Mouse (Mus musculus) hindbrain, embryonic 16.5 days (tissue): ENCODE measurements around the gene Slc17a5. TPM values are rescaled to one million over a fixed set of nuclear protein-coding genes. Genes with fewer than 3 reads are reported as not detected.

Experiments used
- ATAC-seq: fragments of 200-750 bp; cut with Nextera tagmentation; 2 replicates; pipeline ENCODE4 v1.8.0; 2017; ENCODE audit warnings: moderate TSS enrichment, moderate library complexity
- H3K27ac ChIP-seq: fragments of 300-500 bp; sonication (generic); 2 replicates; pipeline ENCODE4 v1.5.1; 2014; ENCODE audit warnings: low read depth, mild to moderate bottlenecking, control low read depth, low read length, moderate library complexity
- H3K27me3 ChIP-seq: fragments of 300-500 bp; sonication (generic); replicated peaks from 2 replicates; pipeline ENCODE4 v1.6.1; 2014; ENCODE audit warnings: low read length; ENCODE audit not compliant: control insufficient read depth, insufficient read depth
- H3K36me3 ChIP-seq: fragments of 300-500 bp; sonication (generic); 2 replicates; pipeline ENCODE4 v1.6.1; 2014; ENCODE audit warnings: mild to moderate bottlenecking, low read length, moderate library complexity, mixed read lengths; ENCODE audit not compliant: control insufficient read depth, insufficient read depth
- H3K4me1 ChIP-seq: fragments of 300-500 bp; sonication (generic); 2 replicates; pipeline ENCODE4 v1.6.1; 2014; ENCODE audit warnings: low read depth, low read length; ENCODE audit not compliant: control insufficient read depth, insufficient read depth
- H3K4me2 ChIP-seq: fragments of 300-500 bp; sonication (generic); 2 replicates; pipeline ENCODE4 v1.6.1; 2014; ENCODE audit warnings: mild to moderate bottlenecking, low read length, control low read depth, moderate library complexity
- H3K4me3 ChIP-seq: fragments of 300-500 bp; sonication (generic); 2 replicates; pipeline ENCODE4 v1.5.1; 2014; ENCODE audit warnings: mild to moderate bottlenecking, low read length, control low read depth, moderate library complexity
- H3K9ac ChIP-seq: fragments of 300-500 bp; sonication (generic); 2 replicates; pipeline ENCODE4 v1.6.1; 2014; ENCODE audit warnings: low read depth, mild to moderate bottlenecking, control low read depth, low read length, moderate library complexity
- H3K9me3 ChIP-seq: fragments of 300-500 bp; sonication (generic); 2 replicates; pipeline ENCODE4 v1.6.1; 2014; ENCODE audit warnings: mild to moderate bottlenecking, low read length, moderate library complexity; ENCODE audit not compliant: control insufficient read depth
- whole genome bisulfite sequencing: fragments of 180-500 bp; shearing (Covaris S2); extraction: QIAGEN DNeasy Blood & Tissue Kit; methylation state at CpG from one replicate; pipeline ENCODE4 v1.1.7; 2014; 5-methylcytosine and 5-hydroxymethylcytosine counted together
- polyA plus RNA-seq: library from polyadenylated mRNA; unstranded; fragments of >200 nt; fragmentation: Nextera tagmentation; extraction: Ambion mirVana; gene quantifications from 2 replicates; pipeline ENCODE4 v1.2.1, GENCODE M21; 2015

The Slc17a5 gene
- polyA plus RNA-seq, 1 experiment from 2014 or later, result 15.8 TPM

DNA sequence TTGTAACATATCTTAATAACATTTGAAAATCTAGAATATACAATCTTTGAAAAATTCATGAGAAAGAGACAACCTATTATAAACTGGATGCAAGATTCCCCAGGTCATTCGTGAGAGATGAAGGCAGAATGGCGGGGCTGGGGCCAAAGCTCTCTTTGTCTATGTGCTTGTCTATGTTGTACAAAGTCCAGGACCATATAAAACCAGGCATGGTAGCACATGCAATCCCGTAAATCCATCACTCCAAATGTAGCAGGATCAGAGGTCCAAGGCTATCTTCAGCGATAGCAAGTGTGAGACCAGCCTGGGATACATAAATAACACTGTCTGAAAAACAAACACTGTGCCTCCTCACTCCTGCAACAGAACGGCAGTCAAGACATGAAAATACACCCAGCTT is 12.1 kb upstream of the Slc17a5 start:
- Histone ChIP-seq H3K4me2 (no peak overlapping the region), H3K4me3 (no peak overlapping the region), H3K36me3 (no peaks in the 10 kb centered on the region), H3K9ac (no peak overlapping the region), H3K27ac (no peak overlapping the region), H3K27me3 (no peaks in the 10 kb centered on the region), H3K9me3 (no peaks in the 10 kb centered on the region), H3K4me1 (no peaks in the 10 kb centered on the region)
- 86% methylated on average over 5 of the region's 5 CpGs for WGBS
- no peak for ATAC-seq

GRCm38 (mm10) chr9:78596834-78597233 is 9.0 kb upstream of the Slc17a5 start:
- Histone ChIP-seq H3K9ac (no peak overlapping the region), H3K4me1 (no peaks in the 10 kb centered on the region), H3K9me3 (no peaks in the 10 kb centered on the region), H3K27me3 (no peaks in the 10 kb centered on the region), H3K27ac (no peak overlapping the region), H3K36me3 (no peaks in the 10 kb centered on the region), H3K4me3 (no peak overlapping the region), H3K4me2 (no peak overlapping the region)
- peak; percentile 65 for ATAC-seq
- 7% methylated on average over 5 of the region's 5 CpGs for WGBS

DNA sequence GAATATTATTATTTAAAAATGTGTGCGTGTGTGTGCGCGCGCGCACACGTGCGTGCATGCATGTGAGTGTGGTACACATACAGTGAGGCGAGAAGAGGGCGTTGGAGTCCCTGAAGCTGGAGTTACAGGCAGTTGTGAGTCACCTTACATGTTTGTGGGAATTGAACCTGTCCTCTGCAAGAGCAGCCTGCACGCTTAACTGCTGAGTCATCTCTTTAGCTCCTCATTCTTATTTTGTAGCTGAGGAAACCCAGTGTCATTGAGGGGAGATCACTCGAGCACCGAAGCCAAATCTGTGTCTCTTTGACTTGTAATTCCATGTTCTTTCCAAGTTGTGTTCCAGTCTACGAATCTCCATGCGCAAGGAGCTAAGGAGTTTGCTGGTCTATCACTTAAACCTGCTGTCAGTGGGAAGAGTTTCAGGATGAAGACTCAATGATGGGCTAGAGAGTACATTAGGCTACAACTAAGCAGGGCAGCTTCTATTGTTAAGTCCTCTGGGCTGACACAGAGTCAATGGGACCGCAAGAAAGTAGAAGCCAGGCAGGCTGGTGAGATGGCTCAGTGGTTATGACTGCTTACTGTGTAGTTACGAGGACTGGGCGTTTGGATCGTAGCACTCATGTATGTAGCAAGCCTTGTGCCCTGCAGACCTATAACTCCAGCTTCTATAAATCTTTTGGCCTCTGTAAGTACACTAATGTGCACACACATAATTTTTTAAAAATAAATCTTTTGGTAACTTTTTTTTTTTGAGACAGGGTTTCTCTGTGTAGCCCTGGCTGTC is 8.1 kb upstream of the Slc17a5 start:
- H3K4me3 ChIP-seq, result no peak overlapping the region

DNA sequence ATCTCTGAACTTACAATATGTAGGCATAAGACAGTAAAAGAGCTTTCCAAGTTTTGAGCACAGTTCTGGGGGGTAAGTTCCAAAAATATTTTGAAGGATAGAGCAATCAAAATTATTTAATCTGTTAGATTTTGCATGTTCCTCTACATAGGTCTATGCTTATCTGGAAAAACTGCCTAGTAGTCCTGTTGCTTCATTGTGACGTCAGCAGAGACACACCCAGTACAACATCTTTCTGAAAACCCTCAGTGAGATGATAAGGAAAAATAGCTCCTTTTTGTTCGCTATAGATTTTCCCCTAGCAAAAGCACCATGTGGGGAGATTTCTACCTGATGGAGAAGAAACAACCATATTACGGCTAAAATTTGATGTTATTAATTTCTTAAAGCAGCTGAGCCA is 7.4 kb upstream of the Slc17a5 start:
- WGBS, result 90% methylated on average over 3 of the region's 3 CpGs
- Histone ChIP-seq H3K9me3 (no peaks in the 10 kb centered on the region), H3K9ac (no peak overlapping the region), H3K4me2 (no peak overlapping the region), H3K36me3 (no peaks in the 10 kb centered on the region), H3K4me3 (no peak overlapping the region), H3K27me3 (no peaks in the 10 kb centered on the region), H3K4me1 (no peaks in the 10 kb centered on the region), H3K27ac (no peak overlapping the region)
- no peak for ATAC-seq

More for the DNA sequence above, 8.1 kb upstream of the Slc17a5 start:
- no peak overlapping the region for H3K9ac ChIP-seq
- H3K9me3 ChIP-seq, result no peaks in the 10 kb centered on the region
- H3K27ac ChIP-seq, result no peak overlapping the region
- H3K4me2 ChIP-seq, result no peak overlapping the region
- no peaks in the 10 kb centered on the region for H3K36me3 ChIP-seq
- 91% methylated on average over 18 of the region's 18 CpGs for WGBS
- no peaks in the 10 kb centered on the region for H3K27me3 ChIP-seq
- no peaks in the 10 kb centered on the region for H3K4me1 ChIP-seq
- ATAC-seq, result no peak

DNA sequence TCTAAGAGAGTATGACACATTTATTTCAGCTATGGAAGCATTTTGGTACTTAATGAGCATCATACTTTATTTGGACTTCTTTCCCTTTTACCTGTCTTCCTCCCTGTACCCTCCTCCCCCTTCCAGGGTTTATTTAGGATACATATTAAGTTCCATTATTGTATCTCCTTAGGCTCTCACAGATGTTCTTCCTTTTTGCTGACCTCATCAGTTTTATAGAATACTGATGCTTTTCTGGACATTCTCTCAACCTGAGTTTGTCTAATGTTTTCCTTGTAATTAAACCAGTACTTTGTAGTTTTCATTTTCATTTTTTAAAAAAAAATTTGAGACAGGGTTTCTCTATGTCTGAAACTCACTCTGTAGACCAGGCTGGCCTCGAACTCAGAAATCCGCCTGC is 2.6 kb upstream of the Slc17a5 start:
- no peak overlapping the region for H3K27ac ChIP-seq
- no peaks in the 10 kb centered on the region for H3K36me3 ChIP-seq
- no peaks in the 10 kb centered on the region for H3K27me3 ChIP-seq
- no peaks in the 10 kb centered on the region for H3K9me3 ChIP-seq
- no peak overlapping the region for H3K4me2 ChIP-seq
- no peak for ATAC-seq
- WGBS, result 92% methylated on average over 2 of the region's 2 CpGs
- H3K4me1 ChIP-seq, result peaks cover 5% of the 10 kb centered on the region
- H3K4me3 ChIP-seq, result no peak overlapping the region
- H3K9ac ChIP-seq, result no peak overlapping the region

GRCm38 (mm10) chr9:78588411-78589033 is 681 bp upstream of the Slc17a5 start:
- H3K27me3 ChIP-seq, result no peaks in the 10 kb centered on the region
- H3K9me3 ChIP-seq, result no peaks in the 10 kb centered on the region
- H3K9ac ChIP-seq, result peak overlapping the region; percentile 49; the same call in 1 of the 2 replicates
- H3K27ac ChIP-seq, result peak overlapping the region; percentile 69
- 72% methylated on average over 10 of the region's 10 CpGs for WGBS
- ATAC-seq, result peak; percentile 53
- H3K36me3 ChIP-seq, result no peaks in the 10 kb centered on the region
- peaks cover 5% of the 10 kb centered on the region for H3K4me1 ChIP-seq
- peak overlapping the region; percentile 75 for H3K4me2 ChIP-seq
- peak overlapping the region; percentile 84 for H3K4me3 ChIP-seq

DNA sequence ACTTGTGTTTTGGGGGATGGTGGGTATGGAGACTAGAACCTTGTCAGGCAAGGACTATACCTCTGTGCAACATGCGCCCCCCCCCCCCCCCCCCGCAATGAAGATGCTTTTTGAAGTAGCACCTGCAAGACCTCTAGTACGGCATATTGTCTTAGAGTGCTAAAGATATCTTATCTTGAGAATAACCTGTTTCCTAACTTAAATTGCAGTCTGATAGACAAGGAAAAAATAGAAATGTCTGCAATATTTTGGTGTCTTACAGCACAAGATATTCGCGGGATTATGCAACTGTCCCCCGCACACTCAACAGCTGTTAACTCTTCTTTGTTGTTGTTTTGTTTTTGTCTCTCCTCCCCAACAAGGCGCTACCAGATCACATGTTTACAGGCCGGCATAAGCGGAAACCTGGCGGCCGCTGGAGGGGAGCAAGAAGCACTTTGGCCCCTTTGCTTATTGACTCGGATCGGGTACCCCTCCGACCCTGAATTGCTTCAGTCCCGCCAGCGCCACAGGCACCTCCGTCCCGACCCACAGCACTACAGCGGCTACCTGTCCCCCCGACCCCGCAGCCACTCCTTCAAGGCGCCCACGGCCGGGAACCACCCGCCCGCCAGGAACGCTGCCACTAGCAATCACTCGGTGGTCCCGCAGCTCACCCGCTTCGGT is 490 bp downstream of the Slc17a5 start:
- Histone ChIP-seq H3K27ac (peak overlapping the region; percentile 86), H3K4me2 (peak overlapping the region; percentile 75), H3K4me1 (peaks cover 5% of the 10 kb centered on the region), H3K4me3 (peak overlapping the region; percentile 84), H3K36me3 (no peaks in the 10 kb centered on the region), H3K27me3 (no peaks in the 10 kb centered on the region), H3K9me3 (no peaks in the 10 kb centered on the region), H3K9ac (peak overlapping the region; percentile 84)
- peak; percentile 85 for ATAC-seq
- 3% methylated on average over 30 of the region's 31 CpGs for WGBS

- Histone ChIP-seq H3K27ac (no peak overlapping the region), H3K9ac (no peak overlapping the region; the same call in 1 of the 2 replicates), H3K4me2 (no peak overlapping the region), H3K9me3 (no peaks in the 10 kb centered on the region), H3K36me3 (peaks cover 10% of the 10 kb centered on the region), H3K27me3 (no peaks in the 10 kb centered on the region), H3K4me1 (no peaks in the 10 kb centered on the region), H3K4me3 (no peak overlapping the region)
- no peak; the same call in 1 of the 2 replicates for ATAC-seq
- 59% methylated on average over 10 of the region's 10 CpGs for WGBS
Measured at GRCm38 (mm10) chr9:78579644-78580396, 8.0 kb downstream of the Slc17a5 start.
